Mouse (Mus musculus) liver, adult (tissue): ENCODE measurements around the gene Nedd9.

Experiments used
- GATA4 ChIP-seq: IDR thresholded peaks from 2 replicates; pipeline ENCODE4 v1.6.1; 2014; ENCODE audit warnings: mild to moderate bottlenecking, low read length; ENCODE audit not compliant: insufficient replicate concordance

Gene Nedd9

GRCm38 (mm10) chr13:41446591-41446990, 40.6 kb downstream of the Nedd9 start:
- no peak for TF ChIP-seq GATA4

- TF ChIP-seq GATA4 = no peak
These were observed 41.9 kb downstream of the Nedd9 start for GRCm38 (mm10) chr13:41445067-41445808.

- TF ChIP-seq GATA4 = no peak
These were observed 42.9 kb downstream of the Nedd9 start for GRCm38 (mm10) chr13:41444230-41444629.

- TF ChIP-seq GATA4 = no peak
These were observed 45.0 kb downstream of the Nedd9 start for GRCm38 (mm10) chr13:41442145-41442544.

GRCm38 (mm10) chr13:41440205-41440604, 47.0 kb downstream of the Nedd9 start:
- TF ChIP-seq GATA4 = no peak

GRCm38 (mm10) chr13:41437390-41437789, 49.8 kb downstream of the Nedd9 start:
- TF ChIP-seq GATA4 = no peak

GRCm38 (mm10) chr13:41436731-41437130, 50.4 kb downstream of the Nedd9 start:
- no peak for TF ChIP-seq GATA4

- TF ChIP-seq GATA4 = no peak; the same call in 1 of the 2 replicates
These were observed 54.0 kb downstream of the Nedd9 start for GRCm38 (mm10) chr13:41433201-41433600.

GRCm38 (mm10) chr13:41431795-41432194, 55.4 kb downstream of the Nedd9 start:
- TF ChIP-seq GATA4 = no peak

GRCm38 (mm10) chr13:41427046-41427445, 60.1 kb downstream of the Nedd9 start:
- no peak for TF ChIP-seq GATA4

- TF ChIP-seq GATA4 = no peak
These were observed 63.6 kb downstream of the Nedd9 start for GRCm38 (mm10) chr13:41423463-41424074.

GRCm38 (mm10) chr13:41422581-41422980, 64.6 kb downstream of the Nedd9 start:
- TF ChIP-seq GATA4 = no peak

GRCm38 (mm10) chr13:41420376-41420775, 66.8 kb downstream of the Nedd9 start:
- no peak for TF ChIP-seq GATA4

GRCm38 (mm10) chr13:41418198-41418869, 68.8 kb downstream of the Nedd9 start:
- TF ChIP-seq GATA4 = no peak

GRCm38 (mm10) chr13:41416065-41417016, 70.8 kb downstream of the Nedd9 start:
- no peak for TF ChIP-seq GATA4
